Comparison of ENCODE assay signal across 43 mouse cellular contexts in genomic region chr4:106509888-106510287, GRCm38 (mm10). TPM values are rescaled to one million over a fixed set of nuclear protein-coding genes. Genes with fewer than 3 reads are reported as not detected.
"Had no signal": no experiment of that assay in that cellular context is flagged by ENCODE, and none has a peak within 500 bp of the region (broad histone marks: within the 10 kb centered on the region; RNA-seq: fewer than 3 reads in every experiment).

No protein-coding gene starts in this region.

- DNase-seq: heart, postnatal 14 days; heart, postnatal 36 days; heart, postnatal 4 days; kidney, adult 11 months; kidney, adult 18-20 months; kidney, adult 2 months; kidney, adult 8-10 months; kidney, adult 9 months; kidney, postnatal 10 days; kidney, postnatal 14 days; kidney, postnatal 25 days; kidney, postnatal 36 days; kidney, postnatal 4 days; layer of hippocampus, adult 9-11 months; layer of hippocampus, postnatal 36 days had no signal

RNA-seq across cellular contexts. Expression of gene Bsnd, which starts 17.8 kb away (rescaled TPM):
- total RNA-seq: heart, postnatal 14 days; heart, postnatal 36 days; heart, postnatal 4 days; hematopoietic stem cell, adult 5-6 weeks; hindbrain, postnatal 0 days; layer of hippocampus, adult 18-20 months; layer of hippocampus, adult 2 months; layer of hippocampus, adult 8-10 months; layer of hippocampus, postnatal 10 days; layer of hippocampus, postnatal 25 days; layer of hippocampus, postnatal 36 days; left cerebral cortex, adult 18-20 months; left cerebral cortex, adult 2 months; left cerebral cortex, adult 8-10 months had no signal
- polyA plus RNA-seq: heart, embryonic 11.5 days; heart, embryonic 12.5 days; heart, embryonic 13.5 days; heart, embryonic 14.5 days; heart, embryonic 15.5 days; heart, embryonic 16.5 days; heart, postnatal 0 days; hindbrain, embryonic 10.5 days; hindbrain, embryonic 11.5 days; hindbrain, embryonic 13.5 days; hindbrain, embryonic 14.5 days; hindbrain, embryonic 16.5 days; hindbrain, postnatal 0 days; inflammation-experienced regulatory T-cells, adult 6 months; intestine, embryonic 14.5 days; intestine, embryonic 15.5 days; intestine, embryonic 16.5 days; intestine, postnatal 0 days; large intestine, adult 2 months had no signal

RNA-seq across cellular contexts. Expression of gene Pcsk9, which starts 45.8 kb away (rescaled TPM):
- total RNA-seq: heart, postnatal 14 days; heart, postnatal 36 days; heart, postnatal 4 days; layer of hippocampus, postnatal 36 days had no signal
- polyA plus RNA-seq: inflammation-experienced regulatory T-cells, adult 6 months had no signal
